Mouse (Mus musculus) olfactory bulb, adult 2 months (tissue): ENCODE data around the gene Wnt10b.

ENCODE experiments used
- CTCF ChIP-seq: fragments of 200-500 bp; IDR thresholded peaks from 2 replicates; pipeline ENCODE4 v1.5.1; 2012; ENCODE audit warnings: low read depth, mild to moderate bottlenecking, low read length, moderate library complexity; ENCODE audit not compliant: insufficient read depth
- POLR2A ChIP-seq: fragments of 200-500 bp; IDR thresholded peaks from 2 replicates; pipeline ENCODE4 v1.6.1; 2012; ENCODE audit warnings: mild to moderate bottlenecking, low read depth, low read length, moderate library complexity; ENCODE audit not compliant: insufficient read depth

GRCm38 (mm10) chr15:98799396-98799795, 21.4 kb upstream of the Wnt10b start:
- TF ChIP-seq CTCF, result peak; percentile 71
- no peak for TF ChIP-seq POLR2A
